Mouse (Mus musculus) kidney, postnatal 36 days (tissue): ENCODE data around the gene Nuf2.

ENCODE experiments used
- DNase-seq, 2 experiments: peaks; one replicate each; pipeline ENCODE4 v3.0.0; 2021 to 2022; ENCODE audit warnings: mixed read lengths in 2 of 2

The Nuf2 gene

DNA sequence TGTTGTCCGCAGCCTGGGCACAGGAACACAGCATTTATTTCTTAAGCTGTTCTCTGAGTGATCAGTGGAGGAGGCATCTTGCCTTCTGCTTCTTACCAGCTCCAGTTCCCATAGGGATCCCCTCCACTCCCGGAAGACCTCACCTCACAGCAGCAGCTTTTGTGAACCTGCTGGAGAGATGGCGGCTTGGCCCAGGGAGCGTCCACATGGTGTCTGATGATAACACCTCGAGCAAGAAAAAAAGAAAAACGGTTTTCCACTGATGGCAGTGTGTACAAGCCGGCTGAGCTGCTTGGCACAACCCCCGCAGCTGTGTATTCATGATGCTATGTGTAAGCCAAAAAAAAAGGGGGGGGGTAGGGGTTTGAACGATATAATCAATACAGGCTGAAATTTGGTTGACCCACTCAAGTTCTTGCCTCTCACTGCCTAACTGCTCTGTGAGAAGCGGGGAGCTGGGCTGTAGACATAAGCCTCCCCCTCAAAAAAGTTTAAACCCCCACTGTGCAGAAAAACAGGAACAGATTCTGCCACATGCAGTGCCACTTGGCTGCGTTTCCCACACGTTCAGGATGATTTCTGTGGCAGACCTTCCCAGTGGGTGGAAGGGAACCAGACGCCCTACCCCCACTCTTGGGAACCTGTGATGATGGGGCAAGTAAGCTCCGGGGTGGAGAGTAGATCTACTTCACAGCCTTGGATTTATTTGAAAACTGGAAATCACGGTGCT lies 68.7 kb downstream of the Nuf2 start:
- no peak for DNase-seq

DNA sequence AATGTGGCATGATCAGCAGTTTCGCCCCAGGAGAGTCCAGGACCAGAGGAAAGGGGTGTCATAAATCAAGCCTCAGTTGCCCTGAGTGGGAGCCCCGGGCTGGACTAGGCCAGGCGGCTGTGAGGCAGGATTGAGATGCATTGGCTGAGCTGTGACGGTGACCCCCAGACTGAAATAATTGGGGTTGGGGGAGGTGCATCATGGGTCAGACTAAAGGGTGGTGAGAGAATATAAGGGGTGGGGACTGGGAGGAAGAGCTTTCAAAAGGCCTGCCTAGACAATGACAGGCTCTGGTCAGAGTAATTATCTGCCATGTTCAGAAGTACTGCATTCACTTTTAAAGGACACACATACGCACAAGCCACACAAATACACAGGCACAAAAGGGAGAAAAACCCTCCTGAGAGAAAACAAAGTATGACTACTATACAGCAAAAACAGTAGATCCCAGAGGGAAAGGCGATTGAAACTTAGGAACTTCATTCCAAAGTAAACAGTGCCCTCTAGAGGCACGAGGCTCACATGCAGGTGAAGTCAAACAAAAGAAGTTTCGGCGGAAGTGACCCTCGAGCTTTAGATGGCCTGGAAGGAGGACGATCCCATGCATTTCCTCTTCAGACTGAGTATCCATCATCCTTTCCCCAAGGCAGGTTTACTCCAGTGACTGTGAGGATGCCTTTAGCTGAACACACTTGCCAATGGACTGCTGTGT lies 72.0 kb downstream of the Nuf2 start:
- DNase-seq, result peak; percentile 52 to 78
